Mouse (Mus musculus) layer of hippocampus, postnatal 36 days (tissue): Measurements from ENCODE around the gene Nuak2. TPM values are rescaled to one million over a fixed set of nuclear protein-coding genes. Genes with fewer than 3 reads are reported as not detected.

Experiments
- DNase-seq, 2 experiments: peaks; one replicate each; pipeline ENCODE4 v3.0.0; 2022
- total RNA-seq, 2 experiments: library from RNA; stranded (reverse); gene quantifications; 2 replicates each; pipeline ENCODE4 v1.2.3; 2021

Gene Nuak2
- total RNA-seq, 2 experiments from 2014 or later = 0.63 to 1.1 TPM

DNA sequence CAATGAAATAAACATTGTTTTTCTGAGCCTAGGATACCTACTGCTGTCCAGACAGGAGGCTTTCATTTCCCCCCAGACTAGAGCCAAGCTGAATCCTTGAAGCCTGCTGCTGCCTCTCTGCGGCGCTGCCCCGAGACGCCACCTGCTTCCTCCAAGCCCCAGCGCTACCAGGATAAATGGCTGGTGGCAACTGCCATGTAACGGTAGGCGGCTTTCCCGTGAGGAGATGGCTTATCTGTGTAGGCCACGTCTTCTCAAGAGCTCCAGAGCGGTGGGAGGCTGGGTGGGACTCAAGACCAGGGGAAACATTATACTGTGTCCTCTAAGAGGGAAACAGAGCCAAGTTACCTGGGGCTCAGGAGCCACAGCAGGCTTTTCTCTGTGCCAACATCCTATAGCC, 66.0 kb downstream of the Nuak2 start:
- no peak for DNase-seq

Other genes starting within 250 kb of the Nuak2 start
- gene Mfsd4a, start 248.1 kb upstream of the Nuak2 start, total RNA-seq = 10 to 100 TPM; 58.3 to 62.8 TPM
- 10 to 100 TPM; 23.2 to 27.2 TPM for gene Cdk18, start 176.4 kb upstream of the Nuak2 start, total RNA-seq
- under 1 TPM in 1 of 2 experiments, not detected in 1; 0.58 TPM for gene Lemd1, start 124.7 kb upstream of the Nuak2 start, total RNA-seq
- under 1 TPM; 0.46 to 0.50 TPM for gene AC124108.1, start 124.7 kb upstream of the Nuak2 start, total RNA-seq
- not detected for gene Gm10188, start 86.4 kb upstream of the Nuak2 start, total RNA-seq
- 1 to 10 TPM; 3.0 to 3.3 TPM for gene Klhdc8a, start 17.5 kb upstream of the Nuak2 start, total RNA-seq
- gene Tmcc2, start 75.2 kb downstream of the Nuak2 start, total RNA-seq = 100 to 1,000 TPM; 240 to 247 TPM
- gene Dstyk, start 101.4 kb downstream of the Nuak2 start, total RNA-seq = 10 to 100 TPM; 53.1 to 54.0 TPM
- 10 to 100 TPM; 69.1 to 71.6 TPM for gene Rbbp5, start 161.2 kb downstream of the Nuak2 start, total RNA-seq
- 1 to 10 TPM; 5.1 to 7.3 TPM for gene Tmem81, start 190.1 kb downstream of the Nuak2 start, total RNA-seq
- gene Cntn2, start 227.1 kb downstream of the Nuak2 start, total RNA-seq = 10 to 100 TPM; 71.6 to 85.6 TPM